Mouse (Mus musculus) forebrain, embryonic 11.5 days (tissue): ENCODE results near the gene Ppp1r12a. TPM values are rescaled to one million over a fixed set of nuclear protein-coding genes. Genes with fewer than 3 reads are reported as not detected.
A peak's percentile ranks its signal among the peaks of the same experiment; 100 is the strongest.

ENCODE experiments used
- ATAC-seq: fragments of 200-750 bp; cut with Nextera tagmentation; replicated peaks from 2 replicates; pipeline ENCODE4 v1.8.0; 2017; ENCODE audit warnings: moderate TSS enrichment; ENCODE audit not compliant: low FRiP score
- DNase-seq: peaks from one replicate; pipeline ENCODE4 v3.0.0-alpha.2; 2017; ENCODE audit warnings: low spot score
- H3K27ac ChIP-seq: fragments of 300-500 bp; sonication (generic); 2 replicates; pipeline ENCODE4 v1.5.1; 2014; ENCODE audit warnings: low read depth, low read length
- H3K27me3 ChIP-seq: fragments of 300-500 bp; sonication (generic); 2 replicates; pipeline ENCODE4 v1.6.1; 2014; ENCODE audit warnings: mild to moderate bottlenecking, low read length, mixed read lengths; ENCODE audit not compliant: control insufficient read depth, insufficient read depth
- H3K36me3 ChIP-seq: fragments of 300-500 bp; sonication (generic); 2 replicates; pipeline ENCODE4 v1.6.1; 2014; ENCODE audit warnings: mild to moderate bottlenecking, low read length, moderate library complexity, mixed read lengths; ENCODE audit not compliant: control insufficient read depth, insufficient read depth
- H3K4me1 ChIP-seq: fragments of 300-500 bp; sonication (generic); replicated peaks from 2 replicates; pipeline ENCODE4 v1.6.1; 2014; ENCODE audit warnings: low read length, mixed read lengths; ENCODE audit not compliant: control insufficient read depth, insufficient read depth
- H3K4me2 ChIP-seq: fragments of 300-500 bp; sonication (generic); 2 replicates; pipeline ENCODE4 v1.6.1; 2014; ENCODE audit warnings: low read depth, mild to moderate bottlenecking, low read length, moderate library complexity, mixed read lengths; ENCODE audit not compliant: severe bottlenecking
- H3K4me3 ChIP-seq: fragments of 300-500 bp; sonication (generic); 2 replicates; pipeline ENCODE4 v1.5.1; 2014; ENCODE audit warnings: low read depth, low read length
- H3K9ac ChIP-seq: fragments of 300-500 bp; sonication (generic); 2 replicates; pipeline ENCODE4 v1.6.1; 2014; ENCODE audit warnings: low read length
- H3K9me3 ChIP-seq: fragments of 300-500 bp; sonication (generic); 2 replicates; pipeline ENCODE4 v1.6.1; 2016; ENCODE audit warnings: low read length, mixed read lengths; ENCODE audit not compliant: control insufficient read depth
- WGBS: fragments of 180-500 bp; shearing (Covaris S2); extraction: QIAGEN DNeasy Blood & Tissue Kit; methylation state at CpG from one replicate; pipeline ENCODE4 v1.1.7; 2014; 5-methylcytosine and 5-hydroxymethylcytosine counted together
- polyA plus RNA-seq: library from polyadenylated mRNA; unstranded; fragments of >200 nt; fragmentation: Nextera tagmentation; extraction: Ambion mirVana; gene quantifications from 2 replicates; pipeline ENCODE4 v1.2.1, GENCODE M21; 2014

Ppp1r12a gene
- polyA plus RNA-seq, 1 experiment from 2014 or later = 80.7 TPM

GRCm38 (mm10) chr10:108292651-108293050 lies 130.7 kb downstream of the Ppp1r12a start:
- ATAC-seq = no peak
- no peaks in the 10 kb centered on the region for H3K36me3 ChIP-seq
- 83% methylated on average over 4 of the region's 4 CpGs for WGBS
- H3K9me3 ChIP-seq = no peaks in the 10 kb centered on the region
- DNase-seq = no peak
- H3K4me2 ChIP-seq = no peak overlapping the region
- H3K27ac ChIP-seq = no peak overlapping the region
- no peaks in the 10 kb centered on the region for H3K27me3 ChIP-seq
- no peak overlapping the region for H3K4me3 ChIP-seq
- no peak overlapping the region for H3K9ac ChIP-seq
- no peaks in the 10 kb centered on the region for H3K4me1 ChIP-seq

GRCm38 (mm10) chr10:108293620-108294195 lies 131.7 kb downstream of the Ppp1r12a start:
- Histone ChIP-seq H3K9ac (no peak overlapping the region), H3K27me3 (no peaks in the 10 kb centered on the region), H3K36me3 (no peaks in the 10 kb centered on the region), H3K4me2 (no peak overlapping the region), H3K9me3 (no peaks in the 10 kb centered on the region), H3K4me1 (no peaks in the 10 kb centered on the region), H3K27ac (no peak overlapping the region), H3K4me3 (no peak overlapping the region)
- ATAC-seq (no peak), DNase-seq (no peak)
- 96% methylated on average over 16 of the region's 16 CpGs for WGBS

- 78% methylated on average over 7 of the region's 7 CpGs for WGBS
- DNase-seq (no peak), ATAC-seq (no peak)
- no peak overlapping the region for H3K9ac ChIP-seq
- no peaks in the 10 kb centered on the region for H3K4me1 ChIP-seq
- H3K27ac ChIP-seq = no peak overlapping the region
- H3K36me3 ChIP-seq = no peaks in the 10 kb centered on the region
- H3K9me3 ChIP-seq = no peaks in the 10 kb centered on the region
- H3K27me3 ChIP-seq = no peaks in the 10 kb centered on the region
- no peak overlapping the region for H3K4me3 ChIP-seq
- no peak overlapping the region for H3K4me2 ChIP-seq
Measured at GRCm38 (mm10) chr10:108294766-108295165, 132.8 kb downstream of the Ppp1r12a start.

DNA sequence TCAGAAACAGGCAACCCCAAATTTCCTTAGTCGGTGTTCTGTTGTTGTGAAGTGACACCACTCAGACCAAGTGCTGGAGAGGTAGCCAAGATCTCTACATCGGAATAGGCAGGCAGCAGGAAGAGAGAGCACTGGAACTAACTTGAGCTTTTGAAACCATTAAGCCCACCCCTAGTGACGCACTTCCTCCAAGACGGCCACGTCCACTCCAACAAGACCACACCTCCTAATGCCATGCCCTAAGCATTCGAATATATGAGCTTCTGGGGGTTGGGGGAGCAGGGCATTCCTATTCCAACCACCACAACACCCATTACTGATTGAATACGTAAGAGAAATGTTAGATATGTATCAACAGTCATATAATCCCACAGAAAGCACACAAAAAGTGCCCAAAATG lies 134.5 kb downstream of the Ppp1r12a start:
- no peaks in the 10 kb centered on the region for H3K36me3 ChIP-seq
- H3K4me1 ChIP-seq = no peaks in the 10 kb centered on the region
- H3K9ac ChIP-seq = no peak overlapping the region
- H3K4me3 ChIP-seq = no peak overlapping the region
- no peaks in the 10 kb centered on the region for H3K27me3 ChIP-seq
- H3K9me3 ChIP-seq = no peaks in the 10 kb centered on the region
- no peak overlapping the region for H3K27ac ChIP-seq
- ATAC-seq (no peak), DNase-seq (no peak)
- WGBS = 95% methylated on average over 7 of the region's 7 CpGs
- H3K4me2 ChIP-seq = no peak overlapping the region

DNA sequence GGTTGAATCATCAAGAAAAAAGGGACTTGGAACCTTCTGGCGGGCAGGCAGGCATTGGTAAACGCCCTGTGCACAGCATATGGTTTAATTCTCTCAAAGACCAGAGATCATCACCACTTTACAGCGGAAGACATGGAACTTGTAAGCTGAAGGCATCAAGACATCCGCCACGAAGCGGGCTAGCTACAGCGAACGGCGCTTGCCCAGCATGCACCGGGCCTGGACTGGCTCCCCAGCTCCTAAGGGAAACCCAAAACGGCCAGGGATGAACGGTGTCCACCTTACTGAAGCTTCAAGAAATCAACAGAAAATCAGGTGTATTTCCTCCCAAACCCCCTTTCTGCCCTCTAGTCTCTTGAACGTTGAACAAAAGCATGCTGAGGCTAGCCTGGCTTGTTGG lies 136.3 kb downstream of the Ppp1r12a start:
- H3K9ac ChIP-seq = no peak overlapping the region
- ATAC-seq = no peak
- no peak overlapping the region for H3K4me3 ChIP-seq
- no peak for DNase-seq
- H3K4me1 ChIP-seq = no peaks in the 10 kb centered on the region
- H3K27ac ChIP-seq = no peak overlapping the region
- H3K4me2 ChIP-seq = no peak overlapping the region
- no peaks in the 10 kb centered on the region for H3K9me3 ChIP-seq
- WGBS = 96% methylated on average over 13 of the region's 13 CpGs
- H3K36me3 ChIP-seq = no peaks in the 10 kb centered on the region
- H3K27me3 ChIP-seq = no peaks in the 10 kb centered on the region

- DNase-seq = no peak
- no peak overlapping the region for H3K4me3 ChIP-seq
- no peaks in the 10 kb centered on the region for H3K36me3 ChIP-seq
- H3K27ac ChIP-seq = no peak overlapping the region
- H3K27me3 ChIP-seq = no peaks in the 10 kb centered on the region
- H3K9ac ChIP-seq = no peak overlapping the region
- H3K4me2 ChIP-seq = no peak overlapping the region
- H3K9me3 ChIP-seq = no peaks in the 10 kb centered on the region
- ATAC-seq = no peak
- 87% methylated on average over 16 of the region's 17 CpGs for WGBS
- H3K4me1 ChIP-seq = no peaks in the 10 kb centered on the region
Measured at GRCm38 (mm10) chr10:108298841-108299545, 137.0 kb downstream of the Ppp1r12a start.

- WGBS = 86% methylated on average over 11 of the region's 11 CpGs
- ATAC-seq = no peak
- H3K9ac ChIP-seq = no peak overlapping the region
- no peaks in the 10 kb centered on the region for H3K27me3 ChIP-seq
- no peak overlapping the region for H3K27ac ChIP-seq
- DNase-seq = no peak
- no peaks in the 10 kb centered on the region for H3K9me3 ChIP-seq
- no peak overlapping the region for H3K4me3 ChIP-seq
- H3K36me3 ChIP-seq = no peaks in the 10 kb centered on the region
- H3K4me1 ChIP-seq = no peaks in the 10 kb centered on the region
- H3K4me2 ChIP-seq = no peak overlapping the region
Measured at GRCm38 (mm10) chr10:108299828-108300227, 137.8 kb downstream of the Ppp1r12a start.

GRCm38 (mm10) chr10:108300843-108301242 lies 138.8 kb downstream of the Ppp1r12a start:
- Histone ChIP-seq H3K27ac (no peak overlapping the region), H3K4me2 (0 out of 2 replicates have a peak overlapping the region, but pooled peaks have one; percentile 11), H3K27me3 (no peaks in the 10 kb centered on the region), H3K4me3 (no peak overlapping the region), H3K4me1 (no peaks in the 10 kb centered on the region), H3K9me3 (no peaks in the 10 kb centered on the region), H3K9ac (no peak overlapping the region), H3K36me3 (no peaks in the 10 kb centered on the region)
- peak; percentile 71 for ATAC-seq
- peak; percentile 88 for DNase-seq
- WGBS = 16% methylated on average over 19 of the region's 19 CpGs

DNA sequence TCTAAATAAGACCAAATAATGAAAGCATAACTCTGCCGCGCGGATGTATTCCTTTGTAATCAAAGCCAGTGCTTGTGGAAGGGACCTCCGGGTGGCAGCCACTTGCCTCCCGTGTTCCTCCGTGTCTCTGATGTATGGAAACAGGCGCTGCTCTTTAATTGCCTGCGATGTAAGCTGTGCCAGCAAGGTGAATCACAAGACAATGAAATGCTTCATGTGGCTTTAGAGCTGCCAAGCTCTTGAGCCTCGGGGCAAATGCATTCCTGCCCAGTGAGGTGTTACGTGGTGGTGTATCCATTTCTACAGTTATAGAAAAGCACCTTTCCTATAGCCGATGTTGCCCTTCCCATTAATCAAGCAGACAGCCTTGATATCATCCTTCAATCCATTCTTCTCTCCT lies 145.8 kb downstream of the Ppp1r12a start:
- no peaks in the 10 kb centered on the region for H3K4me1 ChIP-seq
- H3K27me3 ChIP-seq = no peaks in the 10 kb centered on the region
- H3K4me3 ChIP-seq = no peak overlapping the region
- H3K4me2 ChIP-seq = no peak overlapping the region
- ATAC-seq = no peak
- no peak for DNase-seq
- no peaks in the 10 kb centered on the region for H3K9me3 ChIP-seq
- H3K9ac ChIP-seq = no peak overlapping the region
- H3K36me3 ChIP-seq = no peaks in the 10 kb centered on the region
- no peak overlapping the region for H3K27ac ChIP-seq
- WGBS = 78% methylated on average over 11 of the region's 11 CpGs
